ENCODE assay signal across 20 mouse cellular contexts in the genomic region with DNA sequence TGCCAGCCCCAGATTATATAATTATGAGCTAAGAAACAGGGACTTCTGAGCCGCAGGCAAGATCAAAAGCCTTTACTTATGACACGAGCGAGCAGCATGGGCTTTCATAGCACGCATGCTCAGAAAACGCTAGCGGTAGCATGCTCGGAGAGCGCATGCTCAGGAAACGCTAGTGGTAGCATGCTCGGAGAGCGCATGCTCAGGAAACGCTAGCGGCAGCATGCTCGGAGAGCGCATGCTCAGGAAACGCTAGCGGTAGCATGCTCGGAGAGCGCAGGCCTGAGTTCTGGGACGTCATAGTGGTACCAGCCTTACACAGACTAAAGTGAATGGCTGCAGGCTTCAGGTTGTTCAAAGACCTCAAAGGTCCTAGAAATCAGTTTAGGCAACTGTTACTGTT. TPM values are rescaled to one million over a fixed set of nuclear protein-coding genes. Genes with fewer than 3 reads are reported as not detected.
DNase-seq lines count a peak whose midpoint lies in the region; TF ChIP-seq lines count a peak whose summit lies in the region.
"Had no signal": no experiment of that assay in that cellular context is flagged by ENCODE, and none has a peak within 500 bp of the region (broad histone marks: within the 10 kb centered on the region; RNA-seq: fewer than 3 reads in every experiment).

No protein-coding gene starts in this region.

- peak; percentile 72 for DNase-seq in ES-E14 (ENCODE audit: low read depth, low spot score)
- DNase-seq in limb, embryonic 10.5 days (ENCODE audit: low spot score): no peak
- DNase-seq in testis, postnatal 14 days (ENCODE audit: low spot score): peak; percentile 74
- no peak for DNase-seq in gastrocnemius, adult 2 months
- no peak for DNase-seq in layer of hippocampus, adult 11-12 months (ENCODE audit: low spot score)
- DNase-seq in kidney, adult 9 months: no peak
- DNase-seq: adrenal gland, postnatal 14 days; cerebellum, adult 11-12 months; cerebellum, adult 9-10 months; cerebellum, postnatal 25 days; forebrain, postnatal 0 days; gastrocnemius, postnatal 36 days; heart, adult 11 months; heart, postnatal 36 days had no signal

- no peaks in the 10 kb centered on the region for H3K9me3 ChIP-seq in ES-Bruce4 (replicated peaks; ENCODE audit: control insufficient read depth, insufficient read depth, low read length, poor library complexity, severe bottlenecking)
- no peaks in the 10 kb centered on the region for H3K9me3 ChIP-seq in ES-E14 (ENCODE audit: control insufficient read depth, insufficient read depth, low read depth, low read length)
- no peaks in the 10 kb centered on the region for H3K9me3 ChIP-seq in limb, embryonic 10.5 days (replicated peaks)
- H3K9me3 ChIP-seq: embryonic facial prominence, embryonic 13.5 days; heart, embryonic 13.5 days had no signal

- H3K4me3 ChIP-seq in ES-Bruce4 (ENCODE audit: low read depth, low read length): peak overlapping the region; percentile 38
- peak overlapping the region in 1 of 2 experiments; percentile 27; a peak in 2 of 4 replicates for H3K4me3 ChIP-seq in ES-E14 (ENCODE audit: insufficient read depth in 1 of 2, low read depth in 1 of 2, low read length in 2 of 2, poor library complexity in 1 of 2, severe bottlenecking in 1 of 2)
- no peak overlapping the region for H3K4me3 ChIP-seq in limb, embryonic 10.5 days
- H3K4me3 ChIP-seq in gastrocnemius, adult 2 months: no peak overlapping the region
- H3K4me3 ChIP-seq: embryonic facial prominence, embryonic 13.5 days; forebrain, embryonic 13.5 days; heart, embryonic 13.5 days had no signal

- 0 out of 2 replicates have a peak, but pooled peaks have one; percentile 22 for TF ChIP-seq EP300 in ES-Bruce4 (IDR thresholded peaks at IDR 0.05; ENCODE audit: insufficient read depth, low read depth, low read length)

- H3K9ac ChIP-seq in ES-Bruce4 (ENCODE audit: low read depth, poor library complexity, severe bottlenecking): peak overlapping the region; percentile 46
- H3K9ac ChIP-seq in ES-E14 (ENCODE audit: insufficient read depth, low read depth, low read length, poor library complexity, severe bottlenecking): peak overlapping the region; percentile 65
- H3K9ac ChIP-seq: embryonic facial prominence, embryonic 13.5 days; forebrain, embryonic 13.5 days; forebrain, postnatal 0 days; heart, embryonic 13.5 days had no signal

- H3K27me3 ChIP-seq in ES-Bruce4 (ENCODE audit: control insufficient read depth, insufficient read depth, low read length, poor library complexity, severe bottlenecking): no peaks in the 10 kb centered on the region
- H3K27me3 ChIP-seq in limb, embryonic 10.5 days (ENCODE audit: low read depth, poor library complexity, severe bottlenecking): no peaks in the 10 kb centered on the region
- H3K27me3 ChIP-seq: embryonic facial prominence, embryonic 13.5 days; forebrain, embryonic 13.5 days; heart, embryonic 13.5 days had no signal

- in situ Hi-C loops in ES-E14 (cut with MboI; ENCODE audit: low sequenced_read_pairs in 2 of 2, unreplicated experiment in 2 of 2): no loop called here

- peak; percentile 48 for TF ChIP-seq POLR2A in ES-Bruce4 (IDR thresholded peaks at IDR 0.05; ENCODE audit: insufficient read depth, low read length)

- H3K36me3 ChIP-seq in ES-Bruce4 (ENCODE audit: control insufficient read depth, insufficient read depth, low read length, poor library complexity, severe bottlenecking) (no peaks in the 10 kb centered on the region), ES-E14 (ENCODE audit: control insufficient read depth, insufficient read depth, low read length, poor library complexity, severe bottlenecking) (no peaks in the 10 kb centered on the region)
- H3K36me3 ChIP-seq in limb, embryonic 10.5 days: no peaks in the 10 kb centered on the region
- H3K36me3 ChIP-seq: embryonic facial prominence, embryonic 13.5 days; heart, embryonic 13.5 days had no signal

- peak overlapping the region; percentile 87 for H3K27ac ChIP-seq in ES-Bruce4 (ENCODE audit: insufficient read depth, low read length)
- peak overlapping the region; percentile 87 for H3K27ac ChIP-seq in ES-E14 (ENCODE audit: insufficient read depth, low read depth, low read length, poor library complexity, severe bottlenecking)
- peak overlapping the region; percentile 67; the same call in 1 of the 2 replicates for H3K27ac ChIP-seq in limb, embryonic 10.5 days
- no peak overlapping the region for H3K27ac ChIP-seq in gastrocnemius, adult 2 months
- H3K27ac ChIP-seq: embryonic facial prominence, embryonic 13.5 days; forebrain, embryonic 13.5 days; heart, embryonic 13.5 days had no signal

- 96% methylated on average over 20 of the region's 20 CpGs for WGBS in limb, embryonic 10.5 days

- H3K4me1 ChIP-seq in ES-Bruce4 (ENCODE audit: control insufficient read depth, insufficient read depth, low read length) (peaks cover 5% of the 10 kb centered on the region), ES-E14 (ENCODE audit: control insufficient read depth in 2 of 2, insufficient read depth in 2 of 2, low read length in 2 of 2, poor library complexity in 1 of 2) (peaks cover 0 to 32% of the 10 kb centered on the region in 2 experiments; a peak in 2 of 4 replicates)
- H3K4me1 ChIP-seq in limb, embryonic 10.5 days: peaks cover 34% of the 10 kb centered on the region
- H3K4me1 ChIP-seq: heart, embryonic 13.5 days had no signal

- TF ChIP-seq CTCF in ES-Bruce4 (IDR thresholded peaks at IDR 0.05; ENCODE audit: low read depth, low read length): no peak
- TF ChIP-seq CTCF in gastrocnemius, adult 2 months (IDR thresholded peaks at IDR 0.05): no peak

- intact Hi-C loops in gastrocnemius, adult 2 months (cut with DNase I): no loop called here

TF ChIP-seq in ES-E14, 5 proteins besides CTCF, POLR2A, EP300 and RAD21:
- no peak for TF ChIP-seq ZC3H11A (IDR thresholded peaks at IDR 0.05; ENCODE audit: borderline replicate concordance, low read depth, low read length)
- no peak for TF ChIP-seq MAFK (IDR thresholded peaks at IDR 0.05; ENCODE audit: insufficient read depth, low read depth, low read length)
- no peak for TF ChIP-seq HCFC1 (IDR thresholded peaks at IDR 0.05; ENCODE audit: borderline replicate concordance, insufficient read depth, low read length)
- no peak for TF ChIP-seq ZNF384 (IDR thresholded peaks at IDR 0.05; ENCODE audit: low read depth, low read length)
- no peak for TF ChIP-seq CHD2 (IDR thresholded peaks at IDR 0.05; ENCODE audit: low read depth, low read length)

RNA-seq across cellular contexts. Expression of gene Slc45a1, which starts 26.8 kb away (rescaled TPM):
- polyA plus RNA-seq in ES-Bruce4 (2011; ENCODE audit: insufficient read depth, insufficient read length, low read depth, missing spikeins): 0.90 and 1.1 TPM in 2 replicates
- total RNA-seq in ES-E14 (2012; rRNA removed): 0.98 and 2.0 TPM in 2 replicates
- 0.25 and 0.71 TPM in 2 replicates for polyA plus RNA-seq in limb, embryonic 10.5 days (2016; fragmentation: Nextera tagmentation; extraction: Ambion mirVana)
- total RNA-seq in gastrocnemius, adult 2 months (2021): not detected
- total RNA-seq: gastrocnemius, adult 18-20 months; gastrocnemius, postnatal 36 days; heart, postnatal 36 days had no signal
- polyA plus RNA-seq: heart, postnatal 0 days had no signal

Comparison
In these comparisons a context has a peak if more than half of its experiments do, and no peak if none do; other contexts are left out.
1. DNase-seq: peak in ES-E14 (single experiment) and testis, postnatal 14 days (single experiment); none in limb, embryonic 10.5 days (single experiment), gastrocnemius, adult 2 months (single experiment), layer of hippocampus, adult 11-12 months (single experiment) and kidney, adult 9 months (single experiment).